Mouse (Mus musculus) liver, embryonic 16.5 days (tissue): ENCODE data around the gene Apip. TPM values are rescaled to one million over a fixed set of nuclear protein-coding genes. Genes with fewer than 3 reads are reported as not detected.

ENCODE experiments used
- ATAC-seq: fragments of 200-750 bp; cut with Nextera tagmentation; 2 replicates; pipeline ENCODE4 v1.8.0; 2017; ENCODE audit warnings: low read depth, mild to moderate bottlenecking, moderate number of reproducible peaks, moderate library complexity
- H3K27ac ChIP-seq: fragments of 300-500 bp; sonication (generic); 2 replicates; pipeline ENCODE4 v1.5.1; 2014; ENCODE audit warnings: mild to moderate bottlenecking, low read length
- H3K27me3 ChIP-seq: fragments of 300-500 bp; sonication (generic); 2 replicates; pipeline ENCODE4 v1.6.1; 2014; ENCODE audit warnings: low read depth, low read length, mixed read lengths; ENCODE audit not compliant: control insufficient read depth, insufficient read depth
- H3K36me3 ChIP-seq: fragments of 300-500 bp; sonication (generic); 2 replicates; pipeline ENCODE4 v1.6.1; 2014; ENCODE audit warnings: mild to moderate bottlenecking; ENCODE audit not compliant: control insufficient read depth, insufficient read depth
- H3K4me1 ChIP-seq: fragments of 300-500 bp; sonication (generic); 2 replicates; pipeline ENCODE4 v1.6.1; 2014; ENCODE audit warnings: low read depth, low read length, mixed read lengths; ENCODE audit not compliant: control insufficient read depth
- H3K4me2 ChIP-seq: fragments of 300-500 bp; sonication (generic); 2 replicates; pipeline ENCODE4 v1.6.1; 2014; ENCODE audit warnings: low read depth, low read length, mixed read lengths
- H3K4me3 ChIP-seq: fragments of 300-500 bp; sonication (generic); 2 replicates; pipeline ENCODE4 v1.5.1; 2014; ENCODE audit warnings: low read depth, mild to moderate bottlenecking, low read length
- H3K9ac ChIP-seq: fragments of 300-500 bp; sonication (generic); 2 replicates; pipeline ENCODE4 v1.6.1; 2014; ENCODE audit warnings: low read depth, low read length
- H3K9me3 ChIP-seq: fragments of 300-500 bp; sonication (generic); replicated peaks from 2 replicates; pipeline ENCODE4 v1.6.1; 2016; ENCODE audit warnings: low read length; ENCODE audit not compliant: control insufficient read depth
- WGBS: fragments of 180-500 bp; shearing (Covaris S2); extraction: QIAGEN DNeasy Blood & Tissue Kit; methylation state at CpG from one replicate; pipeline ENCODE4 v1.1.7; 2014; ENCODE audit not compliant: insufficient replicate concordance; 5-methylcytosine and 5-hydroxymethylcytosine counted together
- polyA plus RNA-seq: library from polyadenylated mRNA; unstranded; fragments of >200 nt; fragmentation: Nextera tagmentation; extraction: Ambion mirVana; gene quantifications from 2 replicates; pipeline ENCODE4 v1.2.1, GENCODE M21; 2015

The Apip gene
- polyA plus RNA-seq, 1 experiment from 2014 or later = 31.5 TPM

GRCm38 (mm10) chr2:103119197-103119854 lies 45.9 kb downstream of the Apip start:
- 46% methylated on average over 7 of the region's 7 CpGs for WGBS
- peak; percentile 83 for ATAC-seq

GRCm38 (mm10) chr2:103129676-103130075 lies 56.2 kb downstream of the Apip start:
- no peak overlapping the region for H3K9ac ChIP-seq
- no peak overlapping the region for H3K4me2 ChIP-seq
- no peaks in the 10 kb centered on the region for H3K36me3 ChIP-seq
- H3K4me3 ChIP-seq = no peak overlapping the region
- no peak for ATAC-seq
- 48% methylated on average over 2 of the region's 2 CpGs for WGBS
- H3K27ac ChIP-seq = no peak overlapping the region
- H3K9me3 ChIP-seq = no peaks in the 10 kb centered on the region
- H3K4me1 ChIP-seq = no peaks in the 10 kb centered on the region
- no peaks in the 10 kb centered on the region for H3K27me3 ChIP-seq

More at GRCm38 (mm10) chr2:103119197-103119854, 45.9 kb downstream of the Apip start:
- no peak overlapping the region for H3K27ac ChIP-seq
- H3K4me2 ChIP-seq = no peak overlapping the region
- no peak overlapping the region for H3K4me3 ChIP-seq
- no peaks in the 10 kb centered on the region for H3K27me3 ChIP-seq
- H3K9ac ChIP-seq = no peak overlapping the region
- no peaks in the 10 kb centered on the region for H3K4me1 ChIP-seq
- H3K36me3 ChIP-seq = no peaks in the 10 kb centered on the region
- no peaks in the 10 kb centered on the region for H3K9me3 ChIP-seq

- Histone ChIP-seq H3K9me3 (no peaks in the 10 kb centered on the region), H3K27me3 (no peaks in the 10 kb centered on the region), H3K36me3 (no peaks in the 10 kb centered on the region), H3K4me3 (no peak overlapping the region), H3K27ac (no peak overlapping the region), H3K4me2 (no peak overlapping the region), H3K4me1 (no peaks in the 10 kb centered on the region), H3K9ac (no peak overlapping the region)
- 21% methylated on average over 4 of the region's 4 CpGs for WGBS
- ATAC-seq = no peak
These were observed 57.7 kb downstream of the Apip start for GRCm38 (mm10) chr2:103131145-103131544.

- no peak overlapping the region for H3K27ac ChIP-seq
- no peak overlapping the region for H3K4me2 ChIP-seq
- no peaks in the 10 kb centered on the region for H3K36me3 ChIP-seq
- ATAC-seq = no peak
- no peaks in the 10 kb centered on the region for H3K27me3 ChIP-seq
- no peak overlapping the region for H3K4me3 ChIP-seq
- no peaks in the 10 kb centered on the region for H3K9me3 ChIP-seq
- 39% methylated on average over 8 of the region's 8 CpGs for WGBS
- no peak overlapping the region for H3K9ac ChIP-seq
- H3K4me1 ChIP-seq = no peaks in the 10 kb centered on the region
These were observed 65.2 kb downstream of the Apip start for GRCm38 (mm10) chr2:103138529-103139265.

Other genes with a start within 250 kb of the Apip start
- gene Cd44, start 172.0 kb upstream of the Apip start, polyA plus RNA-seq = 14.5 and 15.8 TPM in 2 replicates
- gene Pdhx, start 162 bp upstream of the Apip start, polyA plus RNA-seq = 18.0 and 19.3 TPM in 2 replicates
- 0.12 and 0.34 TPM in 2 replicates for gene Ehf, start 229.6 kb downstream of the Apip start, polyA plus RNA-seq